Mouse (Mus musculus) CH12.LX (cell line): ENCODE data around the gene Syce3. TPM values are rescaled to one million over a fixed set of nuclear protein-coding genes. Genes with fewer than 3 reads are reported as not detected.

Source experiments
- DNase-seq: peaks from one replicate; pipeline ENCODE4 v3.0.0-alpha.2; 2013; ENCODE audit errors: extremely low read depth
- H3K27ac ChIP-seq: 2 replicates; pipeline ENCODE4 v1.5.1; 2012; ENCODE audit warnings: low read depth, mild to moderate bottlenecking, control low read depth, moderate library complexity; ENCODE audit not compliant: insufficient read depth
- H3K27me3 ChIP-seq: replicated peaks from 2 replicates; pipeline ENCODE3; 2012; ENCODE audit warnings: inconsistent platforms
- H3K36me3 ChIP-seq, 2 experiments: replicated peaks in 1 of 2; 2 replicates each; pipeline versions ENCODE3 to v1.6.1; 2012; ENCODE audit warnings: inconsistent platforms in 1 of 2, low read length in 1 of 2, mild to moderate bottlenecking in 1 of 2, mixed read lengths in 1 of 2, moderate library complexity in 1 of 2; ENCODE audit not compliant: control insufficient read depth in 1 of 2, insufficient read depth in 1 of 2
- H3K4me1 ChIP-seq, 2 experiments: 2 replicates each; pipeline ENCODE4 v1.6.1; 2012; ENCODE audit warnings: inconsistent platforms in 1 of 2, moderate library complexity in 1 of 2; ENCODE audit not compliant: insufficient read depth in 2 of 2, control insufficient read depth in 1 of 2
- H3K4me2 ChIP-seq: 2 replicates; pipeline ENCODE4 v1.6.1; 2012; ENCODE audit warnings: low read depth, mild to moderate bottlenecking, control low read depth; ENCODE audit not compliant: poor library complexity, insufficient read depth, severe bottlenecking
- H3K4me3 ChIP-seq, 3 experiments: fragments of 150-350 bp in 1 of 3; sonication (generic) in 1 of 3; replicated peaks in 1 of 3; 2 replicates each; pipeline versions ENCODE3 to v1.5.1; 2011 to 2012; ENCODE audit warnings: low read depth in 2 of 3, low read length in 2 of 3, mild to moderate bottlenecking in 2 of 3, moderate library complexity in 2 of 3, control low read depth in 1 of 3, improper control_type of control experiment in 1 of 3, inconsistent platforms in 1 of 3, mixed read lengths in 1 of 3; ENCODE audit not compliant: poor library complexity in 1 of 3
- H3K79me2 ChIP-seq: replicated peaks from 2 replicates; pipeline ENCODE4 v1.6.1; 2012; ENCODE audit warnings: mild to moderate bottlenecking, moderate library complexity; ENCODE audit not compliant: control insufficient read depth, poor library complexity, insufficient read depth, severe bottlenecking; ENCODE audit errors: extremely low read depth
- H3K9ac ChIP-seq: 2 replicates; pipeline ENCODE4 v1.6.1; 2012; ENCODE audit warnings: low read depth, mild to moderate bottlenecking, control low read depth, moderate library complexity; ENCODE audit not compliant: insufficient read depth
- H3K9me3 ChIP-seq: replicated peaks from 2 replicates; pipeline ENCODE3; 2012; ENCODE audit warnings: low read length, inconsistent platforms, mixed read lengths
- BHLHE40 ChIP-seq: IDR thresholded peaks from 2 replicates; pipeline ENCODE4 v1.6.1; 2011; ENCODE audit warnings: mild to moderate bottlenecking, low read depth, low read length, improper control_type of control experiment
- CHD1 ChIP-seq: IDR thresholded peaks from 2 replicates; pipeline ENCODE4 v1.6.1; 2012; ENCODE audit warnings: low read depth, low read length, improper control_type of control experiment, inconsistent platforms
- CHD2 ChIP-seq: IDR thresholded peaks from 2 replicates; pipeline ENCODE4 v1.6.1; 2011; ENCODE audit warnings: low read length, improper control_type of control experiment
- CTCF ChIP-seq, 2 experiments: IDR thresholded peaks in 1 of 2; conservative IDR thresholded peaks in 1 of 2; 2 replicates each; pipeline ENCODE4 v1.5.1; 2011 to 2012; ENCODE audit warnings: low read depth in 2 of 2, low read length in 2 of 2, improper control_type of control experiment in 1 of 2, inconsistent platforms in 1 of 2, mild to moderate bottlenecking in 1 of 2, moderate library complexity in 1 of 2
- E2F4 ChIP-seq: IDR thresholded peaks from 2 replicates; pipeline ENCODE4 v1.6.1; 2011; ENCODE audit warnings: low read depth, low read length, improper control_type of control experiment; ENCODE audit not compliant: insufficient replicate concordance
- ELF1 ChIP-seq: IDR thresholded peaks from 2 replicates; pipeline ENCODE4 v1.6.1; 2014; ENCODE audit warnings: low read depth, mild to moderate bottlenecking, inconsistent platforms, low read length, improper control_type of control experiment
- ETS1 ChIP-seq: conservative IDR thresholded peaks from 2 replicates; pipeline ENCODE4 v1.6.1; 2012; ENCODE audit warnings: low read depth, mild to moderate bottlenecking, inconsistent platforms, low read length, improper control_type of control experiment, moderate library complexity
- GABPA ChIP-seq: IDR thresholded peaks from 2 replicates; pipeline ENCODE4 v1.6.1; 2012; ENCODE audit warnings: low read depth, low read length, improper control_type of control experiment, inconsistent platforms; ENCODE audit not compliant: insufficient replicate concordance
- IRF4 ChIP-seq: IDR thresholded peaks from 2 replicates; pipeline ENCODE4 v1.6.1; 2014; ENCODE audit warnings: low read depth, mild to moderate bottlenecking, inconsistent platforms, low read length, improper control_type of control experiment
- JUN ChIP-seq: IDR thresholded peaks from 2 replicates; pipeline ENCODE4 v1.6.1; 2011; ENCODE audit warnings: low read depth, mild to moderate bottlenecking, low read length, improper control_type of control experiment, moderate library complexity; ENCODE audit not compliant: insufficient read depth
- MAFK ChIP-seq: IDR thresholded peaks from 2 replicates; pipeline ENCODE4 v1.6.1; 2011; ENCODE audit warnings: low read length, improper control_type of control experiment; ENCODE audit not compliant: insufficient replicate concordance
- MAX ChIP-seq: IDR thresholded peaks from 2 replicates; pipeline ENCODE4 v1.6.1; 2011; ENCODE audit warnings: low read length, improper control_type of control experiment
- PAX5 ChIP-seq: IDR thresholded peaks from 2 replicates; pipeline ENCODE4 v1.6.1; 2012; ENCODE audit warnings: low read length, inconsistent platforms, mixed read lengths
- SIN3A ChIP-seq: IDR thresholded peaks from 2 replicates; pipeline ENCODE4 v1.6.1; 2012; ENCODE audit warnings: low read length, improper control_type of control experiment, inconsistent platforms
- SMC3 ChIP-seq: IDR thresholded peaks from 2 replicates; pipeline ENCODE4 v1.6.1; 2011; ENCODE audit warnings: low read depth, low read length, improper control_type of control experiment
- TBP ChIP-seq: conservative IDR thresholded peaks from 2 replicates; pipeline ENCODE4 v1.6.1; 2011; ENCODE audit warnings: low read depth, low read length, improper control_type of control experiment
- TCF12 ChIP-seq: IDR thresholded peaks from 2 replicates; pipeline ENCODE4 v1.6.1; 2014; ENCODE audit warnings: low read depth, mild to moderate bottlenecking, inconsistent platforms, low read length, improper control_type of control experiment
- UBTF ChIP-seq: IDR thresholded peaks from 2 replicates; pipeline ENCODE4 v1.6.1; 2012; ENCODE audit warnings: low read depth, mild to moderate bottlenecking, inconsistent platforms, low read length, improper control_type of control experiment, moderate library complexity
- ZC3H11A ChIP-seq: IDR thresholded peaks from 2 replicates; pipeline ENCODE4 v1.6.1; 2012; ENCODE audit warnings: low read depth, mild to moderate bottlenecking, inconsistent platforms, low read length, improper control_type of control experiment
- ZKSCAN1 ChIP-seq: IDR thresholded peaks from 2 replicates; pipeline ENCODE4 v1.6.1; 2012; ENCODE audit warnings: low read depth, inconsistent platforms, low read length, improper control_type of control experiment, borderline replicate concordance
- ZNF384 ChIP-seq: IDR thresholded peaks from 2 replicates; pipeline ENCODE4 v1.6.1; 2012; ENCODE audit warnings: low read depth, low read length, improper control_type of control experiment, inconsistent platforms
- dilution Hi-C: fragments of 300-500 bp; cut with MboI; formaldehyde crosslinking; loops from 2 replicates; pipeline ENCODE4 v1.14.3; 2020; ENCODE audit warnings: low sequenced_read_pairs; ENCODE audit not compliant: extremely low pct_unique_long_range_greater_than_20kb, extremely low pct_ligation_motif_present
- in situ Hi-C: fragments of 300-500 bp; cut with MboI; formaldehyde crosslinking; loops from 3 replicates; pipeline ENCODE4 v1.14.3; 2019; ENCODE audit warnings: low sequenced_read_pairs, low pct_ligation_motif_present, low pct_unique_long_range_greater_than_20kb, mixed read lengths
- polyA plus RNA-seq: library from polyadenylated mRNA; unstranded; fragments of >175 nt; gene quantifications from 2 replicates; pipeline ENCODE4 v1.2.1, GENCODE M21; 2012; ENCODE audit warnings: low read depth; ENCODE audit not compliant: insufficient read length
- total RNA-seq, 2 experiments: library from RNA; depleted of rRNA; stranded (reverse); fragments of 300-350 nt in 1 of 2; fragments of >200 nt in 1 of 2; gene quantifications; 2 replicates each; pipeline ENCODE4 v1.2.3; 2012 to 2014

The Syce3 gene
- total and polyA plus RNA-seq, 3 experiments = not detected

DNA sequence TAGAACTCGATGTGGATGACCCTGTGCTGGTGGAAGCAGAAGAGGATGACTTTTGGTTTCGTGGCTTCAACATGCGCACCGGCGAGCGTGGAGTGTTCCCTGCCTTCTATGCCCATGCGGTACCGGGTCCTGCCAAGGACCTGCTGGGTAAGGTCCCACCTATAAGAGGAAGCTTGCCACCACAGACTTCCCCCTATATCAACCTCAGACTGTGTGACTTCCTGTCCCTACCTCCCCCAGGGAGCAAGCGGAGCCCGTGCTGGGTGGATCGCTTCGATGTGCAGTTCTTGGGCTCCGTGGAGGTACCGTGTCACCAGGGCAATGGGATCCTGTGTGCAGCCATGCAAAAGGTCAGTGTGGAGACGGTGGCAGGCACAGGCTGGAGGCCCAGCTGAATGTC is 48.6 kb upstream of the Syce3 start:
- H3K27me3 ChIP-seq = peaks cover 71% of the 10 kb centered on the region

DNA sequence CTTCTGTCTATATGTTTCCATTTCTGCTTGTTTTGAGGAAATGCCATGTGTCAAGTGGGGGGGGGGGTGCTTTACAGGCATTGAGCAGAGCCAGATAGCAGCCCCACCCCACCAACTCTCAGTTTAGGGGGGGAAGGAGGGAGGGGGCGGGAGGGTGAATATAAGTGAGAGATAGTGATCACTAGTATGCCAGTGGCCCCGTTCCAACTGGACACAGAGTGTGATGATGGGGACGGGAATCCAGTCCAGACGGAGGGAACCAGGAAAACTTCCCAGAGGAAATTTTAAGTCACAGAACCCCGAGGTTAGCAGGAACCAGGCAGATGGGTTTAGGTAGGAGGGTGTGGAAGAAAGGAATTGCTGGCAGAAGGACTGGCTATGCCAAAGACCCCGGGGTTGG is 45.3 kb upstream of the Syce3 start:
- Histone ChIP-seq H3K4me2 (no peak overlapping the region), H3K36me3 (no peaks in the 10 kb centered on the region), H3K4me3 (no peak overlapping the region), H3K9ac (no peak overlapping the region), H3K9me3 (peaks cover 7% of the 10 kb centered on the region), H3K79me2 (no peaks in the 10 kb centered on the region), H3K27ac (no peak overlapping the region), H3K4me1 (peaks cover 3 to 5% of the 10 kb centered on the region in 2 experiments), H3K27me3 (peaks cover 62% of the 10 kb centered on the region)
- no peak for TF ChIP-seq GABPA
- TF ChIP-seq SIN3A = no peak
- TF ChIP-seq ZNF384 = no peak
- no peak for TF ChIP-seq CHD2
- TF ChIP-seq CHD1 = no peak
- no peak for TF ChIP-seq JUN
- no peak for TF ChIP-seq IRF4
- in situ Hi-C loops (no loop called here), dilution Hi-C loops (no loop called here)
- no peak for DNase-seq

More for the DNA sequence above, 48.6 kb upstream of the Syce3 start:
- TF ChIP-seq CTCF (conservative IDR thresholded peaks at IDR 0.05 in 1 of 2, IDR thresholded peaks at IDR 0.05 in 1 of 2; ENCODE audit: low read depth in 2 of 2, low read length in 2 of 2) (no peak), SIN3A (no peak)
- TF ChIP-seq, all 38 proteins: peak for 0
- Histone ChIP-seq H3K4me3 (no peak overlapping the region), H3K9me3 (peaks cover 2% of the 10 kb centered on the region), H3K27ac (no peak overlapping the region), H3K4me1 (peaks cover 3 to 5% of the 10 kb centered on the region in 2 experiments), H3K79me2 (no peaks in the 10 kb centered on the region), H3K4me2 (no peak overlapping the region), H3K9ac (no peak overlapping the region), H3K36me3 (no peaks in the 10 kb centered on the region)
- dilution Hi-C loops = no loop called here
- in situ Hi-C loops = no loop called here
- no peak for DNase-seq

DNA sequence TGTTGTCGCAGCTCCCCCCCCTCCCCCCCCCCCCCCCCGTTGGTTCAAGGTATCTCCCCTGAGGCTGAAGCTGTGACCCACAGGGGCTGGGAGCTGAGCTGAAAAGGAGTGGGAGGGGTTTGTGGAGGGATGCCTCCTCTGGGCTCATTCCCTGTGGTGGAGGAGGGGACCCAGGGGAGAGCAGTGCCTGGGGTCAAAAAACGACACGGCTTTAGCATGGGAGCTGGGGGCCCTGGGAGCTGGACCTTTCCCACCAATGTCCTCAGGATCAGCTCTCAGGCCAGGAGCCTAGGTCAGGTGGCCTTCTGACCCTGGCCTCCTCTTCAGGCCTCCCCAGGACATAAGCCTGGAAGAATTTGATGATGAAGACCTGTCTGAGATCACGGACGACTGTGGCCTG is 44.6 kb upstream of the Syce3 start:
- no peak for DNase-seq
- H3K4me1 ChIP-seq = peaks cover 3 to 5% of the 10 kb centered on the region in 2 experiments
- H3K9me3 ChIP-seq = peaks cover 7% of the 10 kb centered on the region
- H3K4me2 ChIP-seq = no peak overlapping the region
- TF ChIP-seq MAFK (no peak), SMC3 (no peak), ZKSCAN1 (no peak), UBTF (no peak), PAX5 (no peak), TCF12 (no peak), MAX (no peak), E2F4 (no peak), ETS1 (no peak), GABPA (no peak), ZC3H11A (no peak), BHLHE40 (no peak), TBP (no peak), ELF1 (no peak), CHD1 (no peak), CTCF (conservative IDR thresholded peaks at IDR 0.05 in 1 of 2, IDR thresholded peaks at IDR 0.05 in 1 of 2; ENCODE audit: low read depth in 2 of 2, low read length in 2 of 2) (no peak)
- H3K4me3 ChIP-seq = no peak overlapping the region
- no peaks in the 10 kb centered on the region for H3K79me2 ChIP-seq
- dilution Hi-C loops (no loop called here), in situ Hi-C loops (no loop called here)
- no peaks in the 10 kb centered on the region for H3K36me3 ChIP-seq
- peaks cover 63% of the 10 kb centered on the region for H3K27me3 ChIP-seq
- no peak overlapping the region for H3K27ac ChIP-seq
- H3K9ac ChIP-seq = no peak overlapping the region
